Mouse (Mus musculus) MEL-GATA-1-ER (cell line): ENCODE measurements around the gene Zfp354b.

Experiments
- DNase-seq: peaks from one replicate; pipeline ENCODE4 v3.0.0-alpha.2; 2012; ENCODE audit warnings: low read depth; ENCODE audit errors: extremely low read depth

Zfp354b gene

GRCm38 (mm10) chr11:50931451-50931866 lies at the start of gene Zfp354b:
Zfp354b (minus strand) TSS chr11:50931633.
- DNase-seq, result no peak

- no peak for DNase-seq
Measured at GRCm38 (mm10) chr11:50977216-50977615, 45.8 kb upstream of the Zfp354b start.

- DNase-seq, result no peak
Measured at GRCm38 (mm10) chr11:50966230-50966629, 34.8 kb upstream of the Zfp354b start, which contains the start of gene Olfr1378. Olfr1378 (plus strand) TSS chr11:50966530.

- no peak for DNase-seq
Measured at GRCm38 (mm10) chr11:50964886-50965285, 33.5 kb upstream of the Zfp354b start.

- DNase-seq, result no peak
Measured at GRCm38 (mm10) chr11:50953665-50954064, 22.2 kb upstream of the Zfp354b start, which contains the start of gene Prop1. Prop1 (minus strand) TSS chr11:50953765.

GRCm38 (mm10) chr11:50952290-50952689 lies 20.9 kb upstream of the Zfp354b start:
- DNase-seq, result no peak

GRCm38 (mm10) chr11:50943506-50943905 lies 12.1 kb upstream of the Zfp354b start, which contains the start of gene 4933414I15Rik:
4933414I15Rik (minus strand) TSS chr11:50943765.
- DNase-seq, result no peak

- DNase-seq, result no peak
Measured at GRCm38 (mm10) chr11:50942386-50942785, 11.0 kb upstream of the Zfp354b start.

GRCm38 (mm10) chr11:50939621-50940366 lies 8.4 kb upstream of the Zfp354b start:
- peak; percentile 5 for DNase-seq

- no peak for DNase-seq
Measured at GRCm38 (mm10) chr11:50938435-50938834, 7.0 kb upstream of the Zfp354b start.

GRCm38 (mm10) chr11:50932040-50932439 lies 607 bp upstream of the Zfp354b start:
- DNase-seq, result no peak

GRCm38 (mm10) chr11:50931021-50931420 lies 412 bp downstream of the Zfp354b start:
- no peak for DNase-seq

- DNase-seq, result no peak
Measured at GRCm38 (mm10) chr11:50930469-50931014, 891 bp downstream of the Zfp354b start.

GRCm38 (mm10) chr11:50915671-50916320 lies 15.6 kb downstream of the Zfp354b start, which contains the start of gene Zfp2:
Zfp2 (minus strand) TSS chr11:50916165.
- no peak for DNase-seq

GRCm38 (mm10) chr11:50914461-50914860 lies 17.0 kb downstream of the Zfp354b start:
- DNase-seq, result no peak

- no peak for DNase-seq
Measured at GRCm38 (mm10) chr11:50913301-50913700, 18.1 kb downstream of the Zfp354b start.

- DNase-seq, result no peak
Measured at GRCm38 (mm10) chr11:50908136-50908535, 23.3 kb downstream of the Zfp354b start.

- DNase-seq, result no peak
Measured at GRCm38 (mm10) chr11:50897359-50897758, 34.1 kb downstream of the Zfp354b start.

- no peak for DNase-seq
Measured at GRCm38 (mm10) chr11:50892441-50892840, 39.0 kb downstream of the Zfp354b start.

- no peak for DNase-seq
Measured at GRCm38 (mm10) chr11:50887390-50888128, 43.9 kb downstream of the Zfp354b start, which contains the start of gene Zfp454. Zfp454 (minus strand) TSS chr11:50887651.

- DNase-seq, result no peak
Measured at GRCm38 (mm10) chr11:50886933-50887293, 44.5 kb downstream of the Zfp354b start.
